Mouse (Mus musculus) neural tube, embryonic 15.5 days (tissue): ENCODE results near the gene Kpna6. TPM values are rescaled to one million over a fixed set of nuclear protein-coding genes. Genes with fewer than 3 reads are reported as not detected.

Experiments used
- ATAC-seq: fragments of 200-750 bp; cut with Nextera tagmentation; 2 replicates; pipeline ENCODE4 v1.8.0; 2017; ENCODE audit warnings: mild to moderate bottlenecking, moderate TSS enrichment, moderate library complexity; ENCODE audit not compliant: low FRiP score
- H3K27ac ChIP-seq: fragments of 300-500 bp; sonication (generic); replicated peaks from 2 replicates; pipeline ENCODE4 v1.5.1; 2015; ENCODE audit warnings: mild to moderate bottlenecking, inconsistent platforms
- H3K27me3 ChIP-seq: fragments of 300-500 bp; sonication (generic); replicated peaks from 2 replicates; pipeline ENCODE4 v1.6.1; 2015; ENCODE audit warnings: inconsistent platforms
- H3K36me3 ChIP-seq: fragments of 300-500 bp; sonication (generic); 2 replicates; pipeline ENCODE4 v1.6.1; 2015; ENCODE audit warnings: inconsistent platforms
- H3K4me1 ChIP-seq: fragments of 300-500 bp; sonication (generic); 2 replicates; pipeline ENCODE4 v1.6.1; 2015; ENCODE audit warnings: inconsistent platforms
- H3K4me2 ChIP-seq: fragments of 300-500 bp; sonication (generic); 2 replicates; pipeline ENCODE4 v1.6.1; 2015; ENCODE audit warnings: inconsistent platforms, mild to moderate bottlenecking, moderate library complexity
- H3K4me3 ChIP-seq: fragments of 300-500 bp; sonication (generic); replicated peaks from 2 replicates; pipeline ENCODE4 v1.5.1; 2015; ENCODE audit warnings: mild to moderate bottlenecking, inconsistent platforms
- H3K9ac ChIP-seq: fragments of 300-500 bp; sonication (generic); replicated peaks from 2 replicates; pipeline ENCODE4 v1.6.1; 2015; ENCODE audit warnings: mild to moderate bottlenecking, inconsistent platforms
- H3K9me3 ChIP-seq: fragments of 300-500 bp; sonication (generic); replicated peaks from 2 replicates; pipeline ENCODE4 v1.6.1; 2016; ENCODE audit warnings: inconsistent platforms
- WGBS: fragments of 180-500 bp; shearing (Covaris S2); methylation state at CpG from one replicate; pipeline ENCODE4 v1.1.7; 2015; ENCODE audit warnings: mixed read lengths; 5-methylcytosine and 5-hydroxymethylcytosine counted together
- polyA plus RNA-seq: library from polyadenylated mRNA; unstranded; fragments of >200 nt; fragmentation: Nextera tagmentation; extraction: Ambion mirVana; gene quantifications from 2 replicates; pipeline ENCODE4 v1.2.1, GENCODE M21; 2015

The Kpna6 gene
- polyA plus RNA-seq, 1 experiment from 2014 or later: 17.9 TPM

DNA sequence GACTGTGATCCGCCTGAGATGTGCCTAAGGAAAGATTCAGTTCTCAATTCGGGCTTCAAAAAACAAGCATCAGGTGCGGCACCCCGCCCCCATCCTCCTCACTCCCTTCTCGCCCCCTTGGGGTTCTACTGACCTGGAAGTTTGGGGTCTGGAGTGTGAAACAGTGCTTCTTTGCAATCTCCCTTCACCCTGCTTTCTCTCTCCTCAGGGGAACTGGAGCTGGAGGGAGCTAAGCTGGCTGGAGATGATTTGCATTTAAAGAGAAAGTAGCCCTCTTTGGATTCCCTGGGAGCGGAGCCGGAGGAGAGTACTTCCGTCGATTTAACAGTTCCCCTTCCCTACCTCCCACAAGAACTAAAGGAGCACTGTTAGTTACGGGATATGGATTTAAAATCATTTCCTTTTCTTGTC is 48.9 kb downstream of the Kpna6 start, which contains the start of gene Ccdc28b:
Gene Ccdc28b (minus strand): TSS at position 267 of the 411 bp plus-strand sequence.
- Histone ChIP-seq H3K9me3 (no peaks in the 10 kb centered on the region), H3K27ac (peak within 1 kb of the TSS; percentile 93), H3K4me3 (peak within 1 kb of the TSS; percentile 64), H3K4me1 (peaks cover 52% of the 10 kb centered on the region), H3K36me3 (peaks cover 31% of the 10 kb centered on the region), H3K4me2 (peak within 1 kb of the TSS; percentile 68), H3K27me3 (no peaks in the 10 kb centered on the region), H3K9ac (peak within 1 kb of the TSS; percentile 74)
- peak; percentile 63 for ATAC-seq
- WGBS: under 1% methylated on average over 10 of the region's 10 CpGs

DNA sequence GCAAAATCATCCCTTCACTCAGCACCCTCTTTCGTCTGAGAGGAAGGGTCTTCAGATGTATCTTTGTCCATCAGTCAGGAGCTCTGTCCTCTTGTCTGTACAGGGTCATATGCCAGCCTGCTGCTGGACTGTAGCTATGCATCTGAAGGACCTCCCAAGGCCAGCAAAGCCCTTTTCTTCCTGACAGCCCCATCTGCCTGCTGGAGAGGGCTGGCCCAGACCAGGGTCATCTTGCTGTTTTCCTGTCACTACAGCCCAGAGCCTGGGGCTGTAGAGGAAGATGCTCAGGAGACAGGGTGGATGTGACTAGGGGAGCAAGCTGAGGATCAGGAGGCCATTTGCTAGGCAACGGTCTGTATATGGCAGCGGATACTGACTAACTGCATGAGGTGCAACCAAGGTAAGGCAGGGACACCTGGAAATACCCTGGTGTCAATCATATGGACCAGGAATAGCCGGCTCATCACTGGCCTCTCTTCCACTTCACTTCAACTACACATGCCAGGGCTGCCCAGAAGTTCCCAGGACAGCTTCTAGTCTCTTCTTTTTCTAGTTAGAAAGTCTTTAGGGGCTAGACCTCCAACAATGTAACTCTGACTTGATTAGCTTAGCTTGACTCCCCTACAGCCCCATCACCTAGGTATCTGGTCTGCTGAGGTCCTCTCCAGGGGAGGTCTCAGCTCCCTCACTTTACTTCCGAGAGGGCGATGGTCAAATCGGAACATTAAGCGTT is 49.6 kb downstream of the Kpna6 start:
- peaks cover 58% of the 10 kb centered on the region for H3K4me1 ChIP-seq
- H3K4me3 ChIP-seq: peak overlapping the region; percentile 64
- no peak for ATAC-seq
- no peaks in the 10 kb centered on the region for H3K9me3 ChIP-seq
- H3K9ac ChIP-seq: peak overlapping the region; percentile 74
- H3K27me3 ChIP-seq: no peaks in the 10 kb centered on the region
- peak overlapping the region; percentile 93 for H3K27ac ChIP-seq
- H3K36me3 ChIP-seq: peaks cover 24% of the 10 kb centered on the region
- H3K4me2 ChIP-seq: peak overlapping the region; percentile 68
- WGBS: 20% methylated on average over 8 of the region's 8 CpGs

GRCm38 (mm10) chr4:129622120-129622802 is 50.3 kb downstream of the Kpna6 start:
- no peaks in the 10 kb centered on the region for H3K9me3 ChIP-seq
- H3K27ac ChIP-seq: peak overlapping the region; percentile 93
- 79% methylated on average over 11 of the region's 11 CpGs for WGBS
- H3K9ac ChIP-seq: peak overlapping the region; percentile 74; the same call in 1 of the 2 replicates
- H3K4me2 ChIP-seq: peak overlapping the region; percentile 68
- no peaks in the 10 kb centered on the region for H3K27me3 ChIP-seq
- H3K36me3 ChIP-seq: peaks cover 19% of the 10 kb centered on the region
- peak overlapping the region; percentile 64 for H3K4me3 ChIP-seq
- peaks cover 66% of the 10 kb centered on the region for H3K4me1 ChIP-seq
- no peak for ATAC-seq

DNA sequence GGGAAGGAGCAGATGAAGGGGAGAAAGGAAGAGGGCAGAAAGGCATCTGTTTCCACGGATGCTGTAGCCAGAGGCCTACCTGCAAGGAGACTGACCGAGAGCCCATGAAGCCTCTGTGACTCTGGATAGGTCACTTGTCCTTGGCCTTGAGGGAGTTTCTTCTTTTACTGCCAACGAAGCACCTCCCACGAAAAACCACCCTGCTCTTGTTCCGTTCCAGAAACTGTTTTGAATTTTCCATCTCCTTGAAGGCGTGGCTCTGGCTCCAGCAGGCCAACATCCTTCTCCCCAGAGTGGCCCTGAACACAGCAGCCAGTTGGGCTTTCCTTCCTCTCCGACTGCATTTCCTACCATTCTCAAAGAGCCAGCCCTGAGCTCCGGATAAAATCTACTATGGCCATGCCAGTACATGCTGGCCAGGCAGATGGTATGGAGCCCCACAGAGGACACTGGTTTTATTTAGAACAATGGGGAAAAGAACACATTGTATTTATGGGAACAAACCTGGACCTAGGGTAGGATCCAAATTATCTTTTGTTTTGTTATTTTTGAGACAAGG is 51.2 kb downstream of the Kpna6 start:
- H3K27ac ChIP-seq: no peak overlapping the region
- 92% methylated on average over 8 of the region's 8 CpGs for WGBS
- ATAC-seq: no peak
- H3K4me1 ChIP-seq: peaks cover 71% of the 10 kb centered on the region
- H3K27me3 ChIP-seq: no peaks in the 10 kb centered on the region
- H3K9ac ChIP-seq: no peak overlapping the region
- H3K4me3 ChIP-seq: no peak overlapping the region
- H3K4me2 ChIP-seq: peak overlapping the region; percentile 68; the same call in 1 of the 2 replicates
- no peaks in the 10 kb centered on the region for H3K9me3 ChIP-seq
- H3K36me3 ChIP-seq: peaks cover 16% of the 10 kb centered on the region

- WGBS: 90% methylated on average over 11 of the region's 11 CpGs
- peak overlapping the region; percentile 0; the same call in 1 of the 2 replicates for H3K4me2 ChIP-seq
These were observed 51.9 kb downstream of the Kpna6 start for GRCm38 (mm10) chr4:129620419-129621282.

DNA sequence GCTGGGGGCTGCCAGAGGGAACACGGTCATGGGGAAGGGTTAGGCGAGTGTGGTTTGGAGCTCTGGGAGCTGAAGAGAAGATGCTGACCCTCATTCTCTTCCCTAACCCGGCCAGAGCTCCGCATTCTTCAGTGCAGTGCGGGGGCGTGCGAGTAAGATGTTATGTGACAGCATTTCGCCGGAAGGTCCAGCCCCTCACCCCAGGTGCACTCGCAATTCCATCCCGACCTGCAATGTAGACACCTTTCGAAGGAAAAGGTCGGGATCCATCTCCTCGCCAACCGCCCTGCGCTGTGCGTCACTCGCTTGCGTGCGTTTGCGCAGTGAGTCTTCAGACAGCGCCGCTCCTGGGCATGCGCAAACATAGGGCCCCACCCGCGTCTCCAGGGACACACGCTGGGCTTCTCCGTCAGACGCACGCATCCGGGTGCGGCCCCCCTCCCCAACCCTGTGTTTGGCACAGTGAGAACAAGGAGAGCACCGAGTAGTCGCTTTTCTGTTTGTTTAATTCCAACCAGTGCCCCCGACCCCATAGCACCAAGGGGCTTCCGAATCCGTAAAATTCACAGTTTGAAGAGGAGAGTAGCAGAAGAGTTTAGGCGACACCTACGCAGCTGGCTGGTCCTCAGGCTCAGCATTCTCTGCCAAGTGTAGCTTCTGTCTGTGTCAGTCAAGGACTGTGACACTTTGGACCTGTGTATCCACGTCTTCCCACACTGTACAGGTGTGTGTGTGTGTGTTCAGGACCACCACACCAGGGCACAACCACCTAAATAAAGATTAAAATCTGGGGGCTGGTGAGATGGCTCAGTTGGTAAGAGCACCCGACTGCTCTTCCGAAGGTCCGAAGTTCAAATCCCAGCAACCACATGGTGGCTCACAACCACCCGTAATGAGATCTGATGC is 53.5 kb downstream of the Kpna6 start, which contains the start of gene Iqcc:
Gene Iqcc (minus strand): TSS at position 314 of the 906 bp plus-strand sequence.
- peak within 1 kb of the TSS; percentile 85 for H3K4me2 ChIP-seq
- H3K27me3 ChIP-seq: no peaks in the 10 kb centered on the region
- peaks cover 11% of the 10 kb centered on the region; the same call in 1 of the 2 replicates for H3K36me3 ChIP-seq
- peak within 1 kb of the TSS; percentile 66 for H3K4me3 ChIP-seq
- H3K9me3 ChIP-seq: no peaks in the 10 kb centered on the region
- H3K4me1 ChIP-seq: peaks cover 58% of the 10 kb centered on the region
- H3K9ac ChIP-seq: peak within 1 kb of the TSS; percentile 85
- peak; percentile 90 for ATAC-seq
- peak within 1 kb of the TSS; percentile 93 for H3K27ac ChIP-seq
- 4% methylated on average over 44 of the region's 44 CpGs for WGBS

More at GRCm38 (mm10) chr4:129620419-129621282, 51.9 kb downstream of the Kpna6 start:
- Histone ChIP-seq H3K9ac (0 out of 2 replicates have a peak overlapping the region, but pooled peaks have one; percentile 11), H3K9me3 (no peaks in the 10 kb centered on the region), H3K36me3 (peaks cover 11% of the 10 kb centered on the region; the same call in 1 of the 2 replicates), H3K27ac (peak overlapping the region; percentile 13; the same call in 1 of the 2 replicates), H3K4me1 (peaks cover 65% of the 10 kb centered on the region), H3K27me3 (no peaks in the 10 kb centered on the region), H3K4me3 (no peak overlapping the region)
- no peak for ATAC-seq

GRCm38 (mm10) chr4:129618031-129618430 is 54.5 kb downstream of the Kpna6 start:
- Histone ChIP-seq H3K9me3 (no peaks in the 10 kb centered on the region), H3K4me1 (peaks cover 59% of the 10 kb centered on the region), H3K27ac (peak overlapping the region; percentile 93), H3K4me3 (peak overlapping the region; percentile 66), H3K4me2 (peak overlapping the region; percentile 85), H3K36me3 (peaks cover 11% of the 10 kb centered on the region; the same call in 1 of the 2 replicates), H3K27me3 (no peaks in the 10 kb centered on the region), H3K9ac (peak overlapping the region; percentile 85)
- WGBS: 95% methylated on average over 5 of the region's 5 CpGs
- no peak for ATAC-seq

DNA sequence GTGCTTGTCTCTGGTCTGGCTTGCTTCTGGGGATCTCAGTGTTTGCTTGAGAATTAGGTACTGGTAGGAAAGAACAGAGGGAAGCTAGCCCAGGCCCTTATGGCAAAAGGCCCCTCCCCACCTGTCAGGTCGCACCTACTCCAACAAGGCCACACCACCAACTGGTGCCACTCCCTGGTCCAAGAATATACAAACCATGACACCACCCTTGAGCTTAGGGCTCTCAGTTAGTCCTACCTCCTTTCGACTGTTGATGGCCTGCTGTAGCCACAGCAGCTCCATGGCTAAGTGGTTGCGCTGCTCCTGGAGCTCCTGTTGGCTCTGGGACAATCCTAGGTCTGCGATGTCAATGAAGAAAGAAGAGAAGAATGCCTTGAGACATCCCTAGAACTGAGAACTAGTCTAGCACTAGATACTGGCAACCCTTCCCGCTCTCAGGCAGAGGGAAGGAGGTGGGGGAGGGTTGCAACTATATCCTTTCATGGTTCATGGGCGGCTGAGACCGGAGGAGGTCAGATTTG is 55.4 kb downstream of the Kpna6 start:
- no peak for ATAC-seq
- Histone ChIP-seq H3K9ac (no peak overlapping the region), H3K27ac (no peak overlapping the region), H3K4me2 (no peak overlapping the region), H3K4me3 (no peak overlapping the region), H3K4me1 (peaks cover 50% of the 10 kb centered on the region), H3K36me3 (peaks cover 11% of the 10 kb centered on the region; the same call in 1 of the 2 replicates), H3K9me3 (no peaks in the 10 kb centered on the region), H3K27me3 (no peaks in the 10 kb centered on the region)
- WGBS: 96% methylated on average over 7 of the region's 7 CpGs

GRCm38 (mm10) chr4:129616631-129617030 is 55.9 kb downstream of the Kpna6 start:
- ATAC-seq: no peak
- H3K36me3 ChIP-seq: peaks cover 11% of the 10 kb centered on the region; the same call in 1 of the 2 replicates
- no peak overlapping the region for H3K4me2 ChIP-seq

DNA sequence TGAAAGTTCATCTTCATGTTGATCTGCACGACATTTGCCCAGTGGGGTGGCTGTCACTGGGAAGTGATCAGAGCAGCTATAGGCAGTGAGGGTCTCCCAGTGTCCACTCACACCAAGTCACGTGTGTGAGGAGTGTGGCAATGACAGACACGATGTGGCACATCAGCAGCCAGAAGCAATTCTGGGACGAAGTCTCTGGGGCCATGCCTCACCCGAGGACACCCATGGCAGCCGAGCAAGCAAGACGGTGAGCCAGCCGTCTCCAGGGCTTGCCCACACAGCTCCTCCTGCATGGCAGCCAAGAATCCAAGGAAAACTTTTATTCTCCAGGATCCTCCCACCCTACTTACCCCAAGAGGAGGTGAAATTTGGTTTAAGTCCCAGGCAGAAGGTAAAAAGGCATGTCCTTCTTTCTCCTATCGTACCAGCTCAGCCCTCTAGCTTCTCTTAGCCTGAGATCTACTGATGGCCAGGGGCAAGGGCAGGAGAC is 56.7 kb downstream of the Kpna6 start:
- Histone ChIP-seq H3K27ac (no peak overlapping the region), H3K9ac (no peak overlapping the region), H3K9me3 (no peaks in the 10 kb centered on the region), H3K4me2 (no peak overlapping the region), H3K4me1 (peaks cover 37% of the 10 kb centered on the region), H3K4me3 (no peak overlapping the region), H3K27me3 (no peaks in the 10 kb centered on the region), H3K36me3 (peaks cover 11% of the 10 kb centered on the region; the same call in 1 of the 2 replicates)
- WGBS: 92% methylated on average over 9 of the region's 9 CpGs
- ATAC-seq: no peak

More at GRCm38 (mm10) chr4:129616631-129617030, 55.9 kb downstream of the Kpna6 start:
- Histone ChIP-seq H3K4me1 (peaks cover 45% of the 10 kb centered on the region), H3K9me3 (no peaks in the 10 kb centered on the region), H3K27me3 (no peaks in the 10 kb centered on the region), H3K27ac (no peak overlapping the region), H3K4me3 (no peak overlapping the region), H3K9ac (no peak overlapping the region)
- 95% methylated on average over 3 of the region's 3 CpGs for WGBS
